Mouse (Mus musculus): ENCODE measurements around the gene Eno3. TPM values are rescaled to one million over a fixed set of nuclear protein-coding genes. Genes with fewer than 3 reads are reported as not detected.

Eno3 gene
- total and polyA plus RNA-seq, 3 experiments: 14.2 to 16.8 TPM; not detected in 1

DNA sequence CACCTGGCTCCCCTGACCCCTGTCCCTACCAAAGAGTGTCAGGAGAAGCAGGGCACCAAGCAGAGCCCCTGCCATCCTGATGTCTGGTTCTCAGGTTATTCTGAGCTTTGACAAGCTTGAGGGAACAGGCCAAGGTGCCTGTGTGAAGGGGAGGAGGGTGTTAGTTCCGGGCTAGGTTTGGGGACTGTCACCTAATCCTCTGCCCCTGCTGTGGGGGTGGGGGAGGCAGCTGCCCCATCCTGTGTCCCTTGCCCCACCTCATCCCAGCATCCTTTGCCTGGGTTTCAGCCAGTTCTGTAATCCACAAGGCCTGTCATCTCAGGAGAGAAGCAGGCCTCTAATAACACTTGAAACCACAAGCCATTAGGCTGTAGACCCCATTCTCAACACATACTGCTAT is 37.9 kb upstream of the Eno3 start, which contains the start of gene Chrne:
Gene Chrne (minus strand): TSS at position 116 of the 400 bp plus-strand sequence.
- H3K4me1 ChIP-seq (ENCODE audit: control insufficient read depth in 1 of 2, insufficient read depth in 2 of 2, low read length in 2 of 2): peaks cover 8 to 12% of the 10 kb centered on the region in 2 experiments
- H3K9me3 ChIP-seq (replicated peaks; ENCODE audit: insufficient read depth, low read length): no peaks in the 10 kb centered on the region
- no peak for TF ChIP-seq EP300 (IDR thresholded peaks at IDR 0.05; ENCODE audit: low read depth in 1 of 2, low read length in 2 of 2)
- TF ChIP-seq GABPA (IDR thresholded peaks at IDR 0.05; ENCODE audit: low read depth, low read length): no peak
- TF ChIP-seq ETS1 (IDR thresholded peaks at IDR 0.05; ENCODE audit: low read depth, low read length): no peak
- no peak for TF ChIP-seq CHD2 (IDR thresholded peaks at IDR 0.05; ENCODE audit: low read length)
- TF ChIP-seq TCF12 (IDR thresholded peaks at IDR 0.05; ENCODE audit: low read depth, low read length): no peak
- TF ChIP-seq MAX (IDR thresholded peaks at IDR 0.05; ENCODE audit: low read length): no peak
- no peak for TF ChIP-seq SIN3A (IDR thresholded peaks at IDR 0.05; ENCODE audit: low read length)
- no peak for TF ChIP-seq HCFC1 (IDR thresholded peaks at IDR 0.05; ENCODE audit: low read depth, low read length)

DNA sequence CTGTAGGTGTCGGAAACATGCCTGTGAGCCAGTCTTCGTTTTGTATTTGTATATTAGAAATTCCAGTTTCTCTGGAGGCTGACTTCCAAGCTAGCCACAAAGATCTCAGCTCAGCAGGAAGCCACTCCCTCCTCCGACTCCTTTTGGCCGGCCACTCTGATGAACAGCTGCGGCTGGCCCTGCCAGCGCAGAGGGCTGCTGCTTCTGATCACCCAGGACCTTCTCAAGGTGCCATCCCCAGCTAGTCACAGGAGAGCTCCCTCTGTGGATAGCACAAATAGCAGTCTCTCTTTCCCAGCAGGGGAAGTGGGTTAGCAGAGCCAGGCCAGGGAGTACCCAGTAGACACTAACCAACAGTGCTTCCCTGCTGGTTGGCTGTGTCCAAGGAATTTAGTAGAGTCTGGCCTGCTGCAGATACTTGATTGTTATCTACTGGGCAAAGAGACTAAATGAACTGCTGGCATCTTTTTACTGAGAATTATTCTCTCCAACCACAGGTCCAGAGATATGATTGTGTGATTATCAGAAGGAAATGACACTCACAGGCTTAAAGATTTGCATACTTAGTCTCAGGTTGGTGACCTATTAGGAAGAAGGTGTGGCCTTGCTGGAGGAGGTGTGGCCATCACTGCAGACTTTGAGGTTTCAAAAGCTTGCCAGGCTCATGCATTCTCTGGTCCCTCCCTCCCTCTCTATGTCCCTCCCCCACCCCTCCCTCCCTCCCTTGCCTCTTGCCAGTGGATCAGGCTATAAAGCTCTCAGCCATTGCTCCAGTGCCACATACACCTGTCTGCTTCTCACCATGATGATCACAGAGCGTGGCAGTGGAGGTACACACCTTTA is 34.8 kb upstream of the Eno3 start:
- TF ChIP-seq ZC3H11A (IDR thresholded peaks at IDR 0.05; ENCODE audit: low read depth, low read length) (peak; percentile 12; the same call in 1 of the 2 replicates), ELF1 (IDR thresholded peaks at IDR 0.05; ENCODE audit: low read depth, low read length) (peak; percentile 36; the same call in 1 of the 2 replicates), CHD1 (IDR thresholded peaks at IDR 0.05; ENCODE audit: low read depth, low read length) (no peak), USF2 (IDR thresholded peaks at IDR 0.05; ENCODE audit: borderline replicate concordance in 1 of 2, insufficient read depth in 1 of 2, low read depth in 1 of 2, low read length in 2 of 2) (no peak), HCFC1 (IDR thresholded peaks at IDR 0.05; ENCODE audit: low read depth, low read length) (0 out of 2 replicates have a peak, but pooled peaks have one; percentile 37), ZKSCAN1 (IDR thresholded peaks at IDR 0.05; ENCODE audit: low read depth, low read length) (0 out of 2 replicates have a peak, but pooled peaks have one; percentile 29), MEF2A (IDR thresholded peaks at IDR 0.05; ENCODE audit: extremely low read depth, insufficient replicate concordance, low read depth, low read length, poor library complexity, severe bottlenecking) (no peak), RCOR1 (IDR thresholded peaks at IDR 0.05; ENCODE audit: low read depth, low read length) (peak; percentile 41; the same call in 1 of the 2 replicates), ETS1 (IDR thresholded peaks at IDR 0.05; ENCODE audit: low read depth, low read length) (peak; percentile 59), BHLHE40 (IDR thresholded peaks at IDR 0.05; ENCODE audit: borderline replicate concordance, low read depth, low read length) (no peak), POLR2AphosphoS2 (IDR thresholded peaks at IDR 0.05; ENCODE audit: low read length) (no peak), NRF1 (IDR thresholded peaks at IDR 0.05; ENCODE audit: insufficient read depth, low read depth, low read length, poor library complexity, severe bottlenecking) (no peak), TBP (IDR thresholded peaks at IDR 0.05; ENCODE audit: low read depth, low read length) (no peak), GATA1 (IDR thresholded peaks at IDR 0.05; ENCODE audit: low read depth, low read length) (peak; percentile 85), CTCF (IDR thresholded peaks at IDR 0.05 in 2 of 3, conservative IDR thresholded peaks at IDR 0.05 in 1 of 3; ENCODE audit: control insufficient read depth in 1 of 3, insufficient read depth in 1 of 3, low read depth in 2 of 3, low read length in 3 of 3, poor library complexity in 1 of 3, severe bottlenecking in 1 of 3) (peak in 1 of 3 experiments; percentile 22; a peak in 1 of 6 replicates), JUND (IDR thresholded peaks at IDR 0.05; ENCODE audit: low read depth, low read length) (no peak), SMC3 (IDR thresholded peaks at IDR 0.05; ENCODE audit: low read depth, low read length) (peak; percentile 23; the same call in 1 of the 2 replicates), SIN3A (IDR thresholded peaks at IDR 0.05; ENCODE audit: low read length) (no peak), EP300 (IDR thresholded peaks at IDR 0.05; ENCODE audit: low read depth in 1 of 2, low read length in 2 of 2) (peak; percentile 5 to 25; a peak in 2 of 4 replicates)
- Histone ChIP-seq H3K36me3 (ENCODE audit: control insufficient read depth in 1 of 2, insufficient read depth in 2 of 2, low read length in 2 of 2) (peaks cover 0 to 12% of the 10 kb centered on the region in 2 experiments; a peak in 2 of 4 replicates), H3K4me1 (ENCODE audit: control insufficient read depth in 1 of 2, insufficient read depth in 2 of 2, low read length in 2 of 2) (peaks cover 5 to 12% of the 10 kb centered on the region in 2 experiments), H3K27ac (ENCODE audit: control insufficient read depth, low read depth, low read length) (peak overlapping the region; percentile 55), H3K4me3 (ENCODE audit: control insufficient read depth in 1 of 2, insufficient read depth in 1 of 2, low read depth in 2 of 2, low read length in 2 of 2) (no peak overlapping the region), H3K27me3 (ENCODE audit: control insufficient read depth in 1 of 2, insufficient read depth in 2 of 2, low read length in 2 of 2) (no peaks in the 10 kb centered on the region), H3K9ac (ENCODE audit: control insufficient read depth, low read depth, low read length, poor library complexity, severe bottlenecking) (no peak overlapping the region), H3K9me3 (replicated peaks; ENCODE audit: insufficient read depth, low read length) (no peaks in the 10 kb centered on the region), H3K79me2 (ENCODE audit: control insufficient read depth, insufficient read depth, low read length, poor library complexity) (no peaks in the 10 kb centered on the region)
- peak; percentile 95 for DNase-seq (ENCODE audit: low read depth, low spot score)

More for the DNA sequence above, 37.9 kb upstream of the Eno3 start, which contains the start of gene Chrne:
- Histone ChIP-seq H3K27ac (ENCODE audit: control insufficient read depth, low read depth, low read length) (no peak within 1 kb of the TSS), H3K4me3 (ENCODE audit: control insufficient read depth in 1 of 2, insufficient read depth in 1 of 2, low read depth in 2 of 2, low read length in 2 of 2) (no peak within 1 kb of the TSS), H3K9ac (ENCODE audit: control insufficient read depth, low read depth, low read length, poor library complexity, severe bottlenecking) (no peak within 1 kb of the TSS), H3K79me2 (ENCODE audit: control insufficient read depth, insufficient read depth, low read length, poor library complexity) (no peaks in the 10 kb centered on the region), H3K27me3 (ENCODE audit: control insufficient read depth in 1 of 2, insufficient read depth in 2 of 2, low read length in 2 of 2) (no peaks in the 10 kb centered on the region), H3K36me3 (ENCODE audit: control insufficient read depth in 1 of 2, insufficient read depth in 2 of 2, low read length in 2 of 2) (peaks cover 0 to 12% of the 10 kb centered on the region in 2 experiments; a peak in 2 of 4 replicates)
- no peak for DNase-seq (ENCODE audit: low read depth, low spot score)

Measured in MEL (cell line).